Mouse (Mus musculus) heart, embryonic 13.5 days (tissue): Measurements from ENCODE around the gene Prdm5. TPM values are rescaled to one million over a fixed set of nuclear protein-coding genes. Genes with fewer than 3 reads are reported as not detected.

ENCODE experiments used
- ATAC-seq: fragments of 200-750 bp; cut with Nextera tagmentation; 2 replicates; pipeline ENCODE4 v1.8.0; 2017; ENCODE audit warnings: moderate TSS enrichment; ENCODE audit not compliant: insufficient number of reproducible peaks, low FRiP score, low TSS enrichment; ENCODE audit errors: extremely low read depth
- H3K27ac ChIP-seq: fragments of 300-500 bp; sonication (generic); replicated peaks from 2 replicates; pipeline ENCODE4 v1.5.1; 2015; ENCODE audit warnings: moderate library complexity, mild to moderate bottlenecking, inconsistent platforms
- H3K27me3 ChIP-seq: fragments of 300-500 bp; sonication (generic); replicated peaks from 2 replicates; pipeline ENCODE4 v1.6.1; 2015; ENCODE audit warnings: mild to moderate bottlenecking, inconsistent platforms
- H3K36me3 ChIP-seq: fragments of 300-500 bp; sonication (generic); 2 replicates; pipeline ENCODE4 v1.6.1; 2015; ENCODE audit warnings: mild to moderate bottlenecking, inconsistent platforms
- H3K4me1 ChIP-seq: fragments of 300-500 bp; sonication (generic); 2 replicates; pipeline ENCODE4 v1.6.1; 2015; ENCODE audit warnings: inconsistent platforms
- H3K4me2 ChIP-seq: fragments of 300-500 bp; sonication (generic); 2 replicates; pipeline ENCODE4 v1.6.1; 2015; ENCODE audit warnings: inconsistent platforms, mild to moderate bottlenecking, moderate library complexity
- H3K4me3 ChIP-seq: fragments of 300-500 bp; sonication (generic); 2 replicates; pipeline ENCODE4 v1.5.1; 2015; ENCODE audit warnings: moderate library complexity, mild to moderate bottlenecking, inconsistent platforms
- H3K9ac ChIP-seq: fragments of 300-500 bp; sonication (generic); 2 replicates; pipeline ENCODE4 v1.6.1; 2015; ENCODE audit warnings: inconsistent platforms, mild to moderate bottlenecking, moderate library complexity
- H3K9me3 ChIP-seq: fragments of 300-500 bp; sonication (generic); 2 replicates; pipeline ENCODE4 v1.6.1; 2016; ENCODE audit warnings: inconsistent platforms
- WGBS: fragments of 180-500 bp; shearing (Covaris S2); methylation state at CpG from one replicate; pipeline ENCODE4 v1.1.7; 2015; ENCODE audit warnings: mixed read lengths; 5-methylcytosine and 5-hydroxymethylcytosine counted together
- polyA plus RNA-seq: library from polyadenylated mRNA; unstranded; fragments of >200 nt; fragmentation: Nextera tagmentation; extraction: Ambion mirVana; gene quantifications from 2 replicates; pipeline ENCODE4 v1.2.1, GENCODE M21; 2015

Prdm5 gene
- polyA plus RNA-seq, 1 experiment from 2014 or later = 12.6 TPM

DNA sequence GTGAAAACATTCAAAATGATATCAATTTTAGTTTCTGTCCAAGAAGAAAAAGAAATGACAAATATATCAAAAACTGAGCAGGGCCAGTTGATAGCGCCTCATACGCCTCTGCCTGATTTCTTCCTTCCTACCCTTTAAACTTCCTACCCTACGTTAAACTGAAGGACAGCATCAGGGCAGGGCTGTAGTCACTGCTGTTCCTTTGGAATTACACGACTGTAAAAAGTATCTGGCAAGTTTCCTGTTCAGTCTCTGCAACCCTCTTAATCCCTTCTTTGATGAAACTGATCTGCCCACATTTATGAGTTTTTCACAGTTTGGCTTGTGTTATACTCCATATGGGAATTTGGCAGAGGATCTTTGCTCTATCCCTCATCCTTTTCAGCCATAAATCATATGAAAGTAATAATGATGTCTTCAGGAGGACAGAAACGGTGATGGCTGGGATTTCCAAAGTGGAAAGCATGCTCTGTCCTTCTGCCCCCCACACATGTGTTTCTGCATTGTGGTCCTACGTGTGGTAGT lies 93.0 kb downstream of the Prdm5 start:
- 75% methylated on average over 6 of the region's 6 CpGs for WGBS
- Histone ChIP-seq H3K27ac (no peak overlapping the region), H3K4me1 (no peaks in the 10 kb centered on the region), H3K9ac (no peak overlapping the region), H3K36me3 (peaks cover 8% of the 10 kb centered on the region), H3K4me3 (no peak overlapping the region), H3K4me2 (no peak overlapping the region), H3K27me3 (no peaks in the 10 kb centered on the region), H3K9me3 (no peaks in the 10 kb centered on the region)
- ATAC-seq = no peak

GRCm38 (mm10) chr6:65878300-65878699 lies 99.5 kb downstream of the Prdm5 start:
- Histone ChIP-seq H3K4me3 (no peak overlapping the region), H3K4me2 (no peak overlapping the region), H3K4me1 (no peaks in the 10 kb centered on the region), H3K9me3 (no peaks in the 10 kb centered on the region), H3K9ac (no peak overlapping the region), H3K36me3 (peaks cover 17% of the 10 kb centered on the region), H3K27ac (no peak overlapping the region), H3K27me3 (no peaks in the 10 kb centered on the region)
- no peak for ATAC-seq
- WGBS = 83% methylated on average over 1 of the region's 1 CpGs

DNA sequence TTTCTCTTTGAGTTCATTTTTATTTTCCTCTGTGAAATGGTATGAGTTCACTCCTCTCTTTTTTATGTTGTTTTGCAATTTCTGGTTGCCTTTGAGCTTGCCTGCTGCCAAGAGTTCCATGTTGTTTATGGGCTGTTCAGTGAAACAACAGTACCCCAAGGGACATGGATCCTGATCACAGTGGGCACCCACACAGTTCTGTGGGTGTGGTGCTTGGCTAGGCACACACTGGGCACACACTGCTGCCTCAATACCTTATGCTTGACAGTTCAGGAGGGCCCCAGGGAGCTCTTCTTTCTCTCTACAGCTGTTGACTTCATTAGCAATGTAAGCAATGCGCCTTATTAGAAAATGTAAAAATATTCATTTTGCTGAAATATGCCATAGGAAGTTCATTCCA lies 110.0 kb downstream of the Prdm5 start:
- Histone ChIP-seq H3K36me3 (peaks cover 35% of the 10 kb centered on the region), H3K27me3 (no peaks in the 10 kb centered on the region), H3K4me3 (no peak overlapping the region), H3K4me1 (no peaks in the 10 kb centered on the region), H3K9ac (no peak overlapping the region), H3K27ac (no peak overlapping the region), H3K4me2 (no peak overlapping the region), H3K9me3 (no peaks in the 10 kb centered on the region)
- 96% methylated on average over 1 of the region's 1 CpGs for WGBS
- ATAC-seq = no peak

DNA sequence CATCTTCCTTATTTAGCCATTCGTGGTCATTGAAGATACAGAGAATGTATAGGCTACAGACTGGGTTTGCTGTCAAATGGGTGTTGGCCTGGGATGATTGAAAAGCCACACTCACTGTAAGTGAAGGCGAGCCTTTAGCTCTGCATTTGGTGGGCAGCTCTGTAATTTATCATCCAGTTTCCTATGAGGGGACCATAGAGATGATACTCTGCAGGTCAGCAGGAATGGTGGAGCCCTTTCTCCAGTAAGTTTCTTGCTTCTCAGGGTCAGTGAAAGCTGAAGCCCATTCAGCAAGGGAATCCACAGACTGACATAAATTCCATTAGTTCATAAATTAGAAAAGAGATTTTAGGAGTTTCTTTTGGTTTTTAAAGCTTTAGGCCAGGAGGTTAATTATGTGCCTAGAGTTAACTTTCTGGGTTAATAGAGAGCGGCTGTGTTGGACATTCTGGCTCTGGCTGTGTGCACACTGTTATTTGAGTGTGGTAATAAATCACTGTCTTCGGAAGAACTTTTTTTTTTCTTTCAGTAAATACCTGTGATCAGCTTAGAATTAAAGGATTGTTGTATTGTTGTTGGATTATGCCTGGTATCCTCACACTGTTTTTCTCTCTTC lies 113.4 kb downstream of the Prdm5 start:
- H3K4me1 ChIP-seq = no peaks in the 10 kb centered on the region
- H3K36me3 ChIP-seq = peaks cover 28% of the 10 kb centered on the region
- no peak overlapping the region for H3K4me2 ChIP-seq
- H3K27ac ChIP-seq = no peak overlapping the region
- ATAC-seq = no peak
- H3K9ac ChIP-seq = no peak overlapping the region
- no peak overlapping the region for H3K4me3 ChIP-seq
- H3K9me3 ChIP-seq = no peaks in the 10 kb centered on the region
- WGBS = 79% methylated on average over 4 of the region's 4 CpGs
- no peaks in the 10 kb centered on the region for H3K27me3 ChIP-seq

GRCm38 (mm10) chr6:65906657-65907182 lies 127.9 kb downstream of the Prdm5 start:
- Histone ChIP-seq H3K4me3 (no peak overlapping the region), H3K4me2 (no peak overlapping the region), H3K27ac (no peak overlapping the region), H3K9ac (no peak overlapping the region), H3K9me3 (no peaks in the 10 kb centered on the region), H3K4me1 (no peaks in the 10 kb centered on the region), H3K27me3 (no peaks in the 10 kb centered on the region), H3K36me3 (peaks cover 62% of the 10 kb centered on the region)
- 71% methylated on average over 2 of the region's 2 CpGs for WGBS
- ATAC-seq = no peak

- H3K9me3 ChIP-seq = no peaks in the 10 kb centered on the region
- H3K9ac ChIP-seq = no peak overlapping the region
- no peak for ATAC-seq
- H3K4me1 ChIP-seq = no peaks in the 10 kb centered on the region
- no peaks in the 10 kb centered on the region for H3K27me3 ChIP-seq
- 77% methylated on average over 5 of the region's 5 CpGs for WGBS
- H3K4me3 ChIP-seq = no peak overlapping the region
- H3K4me2 ChIP-seq = no peak overlapping the region
- peaks cover 24% of the 10 kb centered on the region for H3K36me3 ChIP-seq
- H3K27ac ChIP-seq = no peak overlapping the region
Observed at GRCm38 (mm10) chr6:65915421-65915820, 136.6 kb downstream of the Prdm5 start.

DNA sequence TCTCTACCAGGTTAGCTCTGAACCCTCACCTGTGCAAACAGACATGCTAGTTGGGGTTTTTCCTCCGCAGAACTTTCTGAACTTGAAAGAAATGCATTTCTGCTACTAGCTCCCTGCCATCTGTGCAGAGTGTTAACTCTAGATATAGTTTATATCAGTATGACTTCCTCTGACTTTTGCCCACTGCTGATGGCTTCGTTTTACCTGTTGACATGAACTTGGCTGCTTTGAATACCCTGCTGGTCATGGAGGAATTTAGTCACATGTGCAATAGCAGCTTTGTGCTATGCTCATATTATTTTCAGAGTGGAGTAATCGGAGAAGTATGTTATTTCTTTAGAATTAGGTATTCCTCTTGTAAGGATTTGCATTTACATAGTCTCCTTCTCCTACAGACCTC lies 142.9 kb downstream of the Prdm5 start:
- 40% methylated on average over 3 of the region's 3 CpGs for WGBS
- ATAC-seq = no peak
- Histone ChIP-seq H3K4me3 (no peak overlapping the region), H3K36me3 (peaks cover 6% of the 10 kb centered on the region), H3K4me1 (peaks cover 9% of the 10 kb centered on the region), H3K27ac (no peak overlapping the region), H3K9me3 (no peaks in the 10 kb centered on the region), H3K27me3 (no peaks in the 10 kb centered on the region), H3K4me2 (no peak overlapping the region), H3K9ac (no peak overlapping the region)

GRCm38 (mm10) chr6:65923501-65924084 lies 144.8 kb downstream of the Prdm5 start:
- WGBS = 74% methylated on average over 4 of the region's 4 CpGs
- peaks cover 5% of the 10 kb centered on the region; the same call in 1 of the 2 replicates for H3K36me3 ChIP-seq
- H3K4me2 ChIP-seq = no peak overlapping the region
- H3K9ac ChIP-seq = no peak overlapping the region
- H3K9me3 ChIP-seq = no peaks in the 10 kb centered on the region
- no peak overlapping the region for H3K4me3 ChIP-seq
- H3K27ac ChIP-seq = no peak overlapping the region
- no peaks in the 10 kb centered on the region for H3K27me3 ChIP-seq
- ATAC-seq = no peak
- peaks cover 9% of the 10 kb centered on the region for H3K4me1 ChIP-seq

DNA sequence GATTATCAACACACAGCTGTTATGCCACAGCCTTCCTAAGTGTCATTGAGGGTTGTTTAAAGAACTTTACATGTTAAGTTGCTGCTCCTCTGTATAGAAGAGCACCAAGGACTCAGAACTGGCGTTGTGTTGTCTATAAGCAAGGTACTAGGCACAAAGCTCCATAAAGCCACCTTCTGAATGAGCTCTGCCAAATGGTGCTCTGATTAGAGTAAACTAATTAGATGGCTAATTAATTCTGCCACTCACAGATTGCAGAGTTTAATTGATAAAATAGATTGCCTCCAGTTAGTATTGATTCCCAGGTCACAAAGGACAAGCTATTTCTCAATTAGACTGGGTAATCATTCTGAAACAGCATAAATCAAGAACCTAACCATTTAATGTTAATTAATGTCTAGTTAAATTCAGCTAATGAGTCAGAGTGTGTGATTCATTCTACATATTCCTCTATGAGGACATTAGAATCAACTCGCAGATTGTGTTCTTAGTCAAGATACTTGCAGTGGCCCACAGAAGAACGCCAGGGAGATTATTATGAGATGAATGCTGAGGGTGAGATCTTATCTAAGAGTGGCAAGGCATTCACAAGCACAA lies 147.0 kb downstream of the Prdm5 start:
- Histone ChIP-seq H3K4me3 (no peak overlapping the region), H3K9me3 (no peaks in the 10 kb centered on the region), H3K27ac (no peak overlapping the region), H3K4me1 (peaks cover 9% of the 10 kb centered on the region), H3K9ac (no peak overlapping the region), H3K4me2 (no peak overlapping the region), H3K36me3 (peaks cover 11% of the 10 kb centered on the region), H3K27me3 (no peaks in the 10 kb centered on the region)
- WGBS = 77% methylated on average over 3 of the region's 3 CpGs
- no peak for ATAC-seq

- 84% methylated on average over 1 of the region's 1 CpGs for WGBS
- Histone ChIP-seq H3K4me2 (no peak overlapping the region), H3K27ac (no peak overlapping the region), H3K4me3 (no peak overlapping the region), H3K36me3 (peaks cover 19% of the 10 kb centered on the region), H3K4me1 (no peaks in the 10 kb centered on the region), H3K9ac (no peak overlapping the region), H3K27me3 (no peaks in the 10 kb centered on the region), H3K9me3 (no peaks in the 10 kb centered on the region)
- ATAC-seq = no peak
Observed at GRCm38 (mm10) chr6:65930523-65930922, 151.7 kb downstream of the Prdm5 start.

GRCm38 (mm10) chr6:65932776-65933175 lies 154.0 kb downstream of the Prdm5 start:
- no peaks in the 10 kb centered on the region for H3K27me3 ChIP-seq
- no peak for ATAC-seq
- 71% methylated on average over 1 of the region's 1 CpGs for WGBS
- no peak overlapping the region for H3K4me3 ChIP-seq
- no peak overlapping the region for H3K9ac ChIP-seq
- H3K27ac ChIP-seq = no peak overlapping the region
- H3K4me1 ChIP-seq = no peaks in the 10 kb centered on the region
- no peaks in the 10 kb centered on the region for H3K9me3 ChIP-seq
- peaks cover 31% of the 10 kb centered on the region for H3K36me3 ChIP-seq
- no peak overlapping the region for H3K4me2 ChIP-seq
